Mouse (Mus musculus) CH12.LX (cell line): ENCODE measurements at regions not wholly inside any gene's neighbourhood (a gene's known extent, or its start where the extent isn't known, plus 50 kb on each side); places are given as distances from the start of the nearest gene placed in this dataset.

Experiments
- DNase-seq: peaks from one replicate; pipeline ENCODE4 v3.0.0-alpha.2; 2013; ENCODE audit errors: extremely low read depth
- H3K27ac ChIP-seq: 2 replicates; pipeline ENCODE4 v1.5.1; 2012; ENCODE audit warnings: low read depth, mild to moderate bottlenecking, control low read depth, moderate library complexity; ENCODE audit not compliant: insufficient read depth
- H3K27me3 ChIP-seq: replicated peaks from 2 replicates; pipeline ENCODE3; 2012; ENCODE audit warnings: inconsistent platforms
- H3K36me3 ChIP-seq, 2 experiments: replicated peaks in 1 of 2; 2 replicates each; pipeline versions ENCODE3 to v1.6.1; 2012; ENCODE audit warnings: inconsistent platforms in 1 of 2, low read length in 1 of 2, mild to moderate bottlenecking in 1 of 2, mixed read lengths in 1 of 2, moderate library complexity in 1 of 2; ENCODE audit not compliant: control insufficient read depth in 1 of 2, insufficient read depth in 1 of 2
- H3K4me1 ChIP-seq, 2 experiments: 2 replicates each; pipeline ENCODE4 v1.6.1; 2012; ENCODE audit warnings: inconsistent platforms in 1 of 2, moderate library complexity in 1 of 2; ENCODE audit not compliant: insufficient read depth in 2 of 2, control insufficient read depth in 1 of 2
- H3K4me2 ChIP-seq: 2 replicates; pipeline ENCODE4 v1.6.1; 2012; ENCODE audit warnings: low read depth, mild to moderate bottlenecking, control low read depth; ENCODE audit not compliant: poor library complexity, insufficient read depth, severe bottlenecking
- H3K4me3 ChIP-seq, 3 experiments: fragments of 150-350 bp in 1 of 3; sonication (generic) in 1 of 3; replicated peaks in 1 of 3; 2 replicates each; pipeline versions ENCODE3 to v1.5.1; 2011 to 2012; ENCODE audit warnings: low read depth in 2 of 3, low read length in 2 of 3, mild to moderate bottlenecking in 2 of 3, moderate library complexity in 2 of 3, control low read depth in 1 of 3, improper control_type of control experiment in 1 of 3, inconsistent platforms in 1 of 3, mixed read lengths in 1 of 3; ENCODE audit not compliant: poor library complexity in 1 of 3
- H3K79me2 ChIP-seq: replicated peaks from 2 replicates; pipeline ENCODE4 v1.6.1; 2012; ENCODE audit warnings: mild to moderate bottlenecking, moderate library complexity; ENCODE audit not compliant: control insufficient read depth, poor library complexity, insufficient read depth, severe bottlenecking; ENCODE audit errors: extremely low read depth
- H3K9ac ChIP-seq: 2 replicates; pipeline ENCODE4 v1.6.1; 2012; ENCODE audit warnings: low read depth, mild to moderate bottlenecking, control low read depth, moderate library complexity; ENCODE audit not compliant: insufficient read depth
- H3K9me3 ChIP-seq: replicated peaks from 2 replicates; pipeline ENCODE3; 2012; ENCODE audit warnings: low read length, inconsistent platforms, mixed read lengths
- CTCF ChIP-seq, 2 experiments: IDR thresholded peaks in 1 of 2; conservative IDR thresholded peaks in 1 of 2; 2 replicates each; pipeline ENCODE4 v1.5.1; 2011 to 2012; ENCODE audit warnings: low read depth in 2 of 2, low read length in 2 of 2, improper control_type of control experiment in 1 of 2, inconsistent platforms in 1 of 2, mild to moderate bottlenecking in 1 of 2, moderate library complexity in 1 of 2
- ELF1 ChIP-seq: IDR thresholded peaks from 2 replicates; pipeline ENCODE4 v1.6.1; 2014; ENCODE audit warnings: low read depth, mild to moderate bottlenecking, inconsistent platforms, low read length, improper control_type of control experiment
- GABPA ChIP-seq: IDR thresholded peaks from 2 replicates; pipeline ENCODE4 v1.6.1; 2012; ENCODE audit warnings: low read depth, low read length, improper control_type of control experiment, inconsistent platforms; ENCODE audit not compliant: insufficient replicate concordance
- HCFC1 ChIP-seq: IDR thresholded peaks from 2 replicates; pipeline ENCODE4 v1.6.1; 2012; ENCODE audit warnings: low read depth, mild to moderate bottlenecking, inconsistent platforms, low read length, improper control_type of control experiment
- IRF4 ChIP-seq: IDR thresholded peaks from 2 replicates; pipeline ENCODE4 v1.6.1; 2014; ENCODE audit warnings: low read depth, mild to moderate bottlenecking, inconsistent platforms, low read length, improper control_type of control experiment
- KAT2A ChIP-seq: IDR thresholded peaks from 2 replicates; pipeline ENCODE4 v1.6.1; 2012; ENCODE audit warnings: low read length, improper control_type of control experiment, inconsistent platforms; ENCODE audit not compliant: insufficient replicate concordance
- MAFK ChIP-seq: IDR thresholded peaks from 2 replicates; pipeline ENCODE4 v1.6.1; 2011; ENCODE audit warnings: low read length, improper control_type of control experiment; ENCODE audit not compliant: insufficient replicate concordance
- NRF1 ChIP-seq: IDR thresholded peaks from 2 replicates; pipeline ENCODE4 v1.6.1; 2014; ENCODE audit warnings: low read depth, mild to moderate bottlenecking, inconsistent platforms, low read length, improper control_type of control experiment, moderate library complexity
- POLR2A ChIP-seq: IDR thresholded peaks from 2 replicates; pipeline ENCODE4 v1.6.1; 2011; ENCODE audit warnings: low read depth, mild to moderate bottlenecking, improper control_type of control experiment, low read length
- POLR2AphosphoS2 ChIP-seq: IDR thresholded peaks from 2 replicates; pipeline ENCODE4 v1.6.1; 2011; ENCODE audit warnings: low read depth, low read length, improper control_type of control experiment
- RCOR1 ChIP-seq: conservative IDR thresholded peaks from 2 replicates; pipeline ENCODE4 v1.6.1; 2012; ENCODE audit warnings: low read depth, mild to moderate bottlenecking, inconsistent platforms, low read length, improper control_type of control experiment
- SMC3 ChIP-seq: IDR thresholded peaks from 2 replicates; pipeline ENCODE4 v1.6.1; 2011; ENCODE audit warnings: low read depth, low read length, improper control_type of control experiment
- UBTF ChIP-seq: IDR thresholded peaks from 2 replicates; pipeline ENCODE4 v1.6.1; 2012; ENCODE audit warnings: low read depth, mild to moderate bottlenecking, inconsistent platforms, low read length, improper control_type of control experiment, moderate library complexity
- USF1 ChIP-seq: IDR thresholded peaks from 2 replicates; pipeline ENCODE4 v1.6.1; 2014; ENCODE audit warnings: low read depth, mild to moderate bottlenecking, inconsistent platforms, low read length, improper control_type of control experiment
- USF2 ChIP-seq: conservative IDR thresholded peaks from 2 replicates; pipeline ENCODE4 v1.6.1; 2011; ENCODE audit warnings: low read depth, low read length, improper control_type of control experiment
- ZC3H11A ChIP-seq: IDR thresholded peaks from 2 replicates; pipeline ENCODE4 v1.6.1; 2012; ENCODE audit warnings: low read depth, mild to moderate bottlenecking, inconsistent platforms, low read length, improper control_type of control experiment
- ZKSCAN1 ChIP-seq: IDR thresholded peaks from 2 replicates; pipeline ENCODE4 v1.6.1; 2012; ENCODE audit warnings: low read depth, inconsistent platforms, low read length, improper control_type of control experiment, borderline replicate concordance
- ZMIZ1 ChIP-seq: IDR thresholded peaks from 2 replicates; pipeline ENCODE4 v1.6.1; 2012; ENCODE audit warnings: low read depth, mild to moderate bottlenecking, inconsistent platforms, low read length, improper control_type of control experiment
- ZNF384 ChIP-seq: IDR thresholded peaks from 2 replicates; pipeline ENCODE4 v1.6.1; 2012; ENCODE audit warnings: low read depth, low read length, improper control_type of control experiment, inconsistent platforms
- dilution Hi-C: fragments of 300-500 bp; cut with MboI; formaldehyde crosslinking; loops from 2 replicates; pipeline ENCODE4 v1.14.3; 2020; ENCODE audit warnings: low sequenced_read_pairs; ENCODE audit not compliant: extremely low pct_unique_long_range_greater_than_20kb, extremely low pct_ligation_motif_present
- in situ Hi-C: fragments of 300-500 bp; cut with MboI; formaldehyde crosslinking; loops from 3 replicates; pipeline ENCODE4 v1.14.3; 2019; ENCODE audit warnings: low sequenced_read_pairs, low pct_ligation_motif_present, low pct_unique_long_range_greater_than_20kb, mixed read lengths

DNA sequence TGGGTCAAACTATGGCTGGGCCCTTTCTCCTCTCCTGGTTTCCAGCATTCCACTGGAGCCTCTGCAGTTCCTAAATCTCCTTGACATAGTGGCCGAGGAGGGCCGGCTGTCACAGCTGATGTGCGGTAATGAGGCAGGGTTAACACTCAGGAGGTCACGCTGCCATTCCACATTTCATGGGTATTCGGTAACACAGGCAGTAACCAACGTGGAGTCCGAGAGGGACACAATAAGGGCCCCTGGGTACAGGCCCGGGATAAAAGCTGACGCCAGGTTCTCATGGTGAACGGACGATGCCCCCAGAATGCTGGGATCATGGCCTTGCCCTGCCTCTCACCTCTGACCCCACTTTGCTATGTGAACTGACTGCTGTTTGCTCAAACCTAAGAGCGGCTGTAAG lies 289.0 kb upstream of the Tbx3 start:
- dilution Hi-C loops = no loop called here

DNA sequence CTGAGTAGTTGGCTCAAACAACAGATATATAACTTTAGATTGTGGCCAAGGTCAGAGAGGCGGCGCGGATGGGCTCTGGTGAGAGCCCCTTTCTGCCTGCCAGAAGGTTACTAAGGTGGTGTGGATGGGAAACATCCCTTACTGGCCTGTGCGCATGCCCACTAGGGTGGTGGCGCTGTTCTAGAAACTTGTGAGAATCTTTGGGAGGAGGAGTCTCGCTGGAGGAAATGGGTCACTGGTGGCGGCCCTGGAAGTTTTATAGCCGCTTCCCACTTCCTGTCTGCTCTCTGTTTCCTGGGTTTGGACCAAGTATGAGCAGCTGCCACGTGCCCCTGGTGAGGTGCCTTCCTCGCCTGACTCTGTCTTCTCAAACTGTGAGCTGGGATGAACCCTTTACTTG lies 285.0 kb upstream of the Tbx3 start:
- H3K9me3 ChIP-seq = peaks cover 90% of the 10 kb centered on the region
- DNase-seq = no peak
- no peaks in the 10 kb centered on the region for H3K36me3 ChIP-seq
- no peaks in the 10 kb centered on the region for H3K4me1 ChIP-seq
- dilution Hi-C loops (no loop called here), in situ Hi-C loops (no loop called here)
- H3K4me3 ChIP-seq = no peak overlapping the region
- no peak for TF ChIP-seq POLR2A
- TF ChIP-seq RCOR1 = no peak
- TF ChIP-seq GABPA = no peak
- TF ChIP-seq MAFK = no peak
- no peak for TF ChIP-seq ZMIZ1
- H3K9ac ChIP-seq = no peak overlapping the region
- H3K27me3 ChIP-seq = no peaks in the 10 kb centered on the region
- no peak overlapping the region for H3K27ac ChIP-seq
- H3K79me2 ChIP-seq = no peaks in the 10 kb centered on the region
- H3K4me2 ChIP-seq = no peak overlapping the region

More for the DNA sequence above, 289.0 kb upstream of the Tbx3 start:
- TF ChIP-seq POLR2AphosphoS2 (no peak), KAT2A (no peak), UBTF (no peak), HCFC1 (no peak), CTCF (conservative IDR thresholded peaks at IDR 0.05 in 1 of 2, IDR thresholded peaks at IDR 0.05 in 1 of 2; ENCODE audit: low read depth in 2 of 2, low read length in 2 of 2) (no peak), NRF1 (no peak), USF2 (no peak), ZKSCAN1 (no peak), ELF1 (no peak), ZNF384 (no peak), SMC3 (no peak), ZC3H11A (no peak), IRF4 (no peak), MAFK (no peak), USF1 (no peak), RCOR1 (no peak)
- in situ Hi-C loops = no loop called here
- Histone ChIP-seq H3K27me3 (no peaks in the 10 kb centered on the region), H3K9ac (no peak overlapping the region), H3K4me1 (no peaks in the 10 kb centered on the region), H3K79me2 (no peaks in the 10 kb centered on the region), H3K9me3 (peaks cover 93% of the 10 kb centered on the region), H3K4me3 (no peak overlapping the region), H3K4me2 (no peak overlapping the region), H3K27ac (no peak overlapping the region), H3K36me3 (no peaks in the 10 kb centered on the region)
- DNase-seq = no peak
